Mouse (Mus musculus) hindbrain, embryonic 14.5 days (tissue): Measurements from ENCODE around the gene Syndig1l. TPM values are rescaled to one million over a fixed set of nuclear protein-coding genes. Genes with fewer than 3 reads are reported as not detected.

Experiments
- ATAC-seq: fragments of 200-750 bp; cut with Nextera tagmentation; 2 replicates; pipeline ENCODE4 v1.8.0; 2017; ENCODE audit warnings: moderate number of reproducible peaks, mild to moderate bottlenecking, moderate TSS enrichment, moderate library complexity; ENCODE audit not compliant: low FRiP score
- DNase-seq: peaks from one replicate; pipeline ENCODE4 v3.0.0-alpha.2; 2015; ENCODE audit warnings: low spot score
- H3K27ac ChIP-seq: fragments of 300-500 bp; sonication (generic); 2 replicates; pipeline ENCODE4 v1.5.1; 2014; ENCODE audit warnings: mild to moderate bottlenecking, moderate library complexity
- H3K27me3 ChIP-seq: fragments of 300-500 bp; sonication (generic); 2 replicates; pipeline ENCODE4 v1.6.1; 2014; ENCODE audit warnings: mild to moderate bottlenecking, low read length, mixed read lengths; ENCODE audit not compliant: control insufficient read depth, insufficient read depth
- H3K36me3 ChIP-seq: fragments of 300-500 bp; sonication (generic); replicated peaks from 2 replicates; pipeline ENCODE4 v1.6.1; 2014; ENCODE audit not compliant: control insufficient read depth, insufficient read depth
- H3K4me1 ChIP-seq: fragments of 300-500 bp; sonication (generic); replicated peaks from 2 replicates; pipeline ENCODE4 v1.6.1; 2014; ENCODE audit warnings: antibody characterized with exemption, low read length, mixed read lengths; ENCODE audit not compliant: control insufficient read depth, insufficient read depth
- H3K4me2 ChIP-seq: fragments of 300-500 bp; sonication (generic); replicated peaks from 2 replicates; pipeline ENCODE4 v1.6.1; 2014; ENCODE audit warnings: mild to moderate bottlenecking, moderate library complexity
- H3K4me3 ChIP-seq: fragments of 300-500 bp; sonication (generic); replicated peaks from 2 replicates; pipeline ENCODE4 v1.5.1; 2014; ENCODE audit warnings: mild to moderate bottlenecking, low read length
- H3K9ac ChIP-seq: fragments of 300-500 bp; sonication (generic); 2 replicates; pipeline ENCODE4 v1.6.1; 2014
- H3K9me3 ChIP-seq: fragments of 300-500 bp; sonication (generic); 2 replicates; pipeline ENCODE4 v1.6.1; 2016; ENCODE audit warnings: low read length; ENCODE audit not compliant: control insufficient read depth
- WGBS: fragments of 180-500 bp; shearing (Covaris S2); extraction: QIAGEN DNeasy Blood & Tissue Kit; methylation state at CpG from one replicate; pipeline ENCODE4 v1.1.7; 2014; 5-methylcytosine and 5-hydroxymethylcytosine counted together
- polyA plus RNA-seq: library from polyadenylated mRNA; unstranded; fragments of >200 nt; fragmentation: Nextera tagmentation; extraction: Ambion mirVana; gene quantifications from 2 replicates; pipeline ENCODE4 v1.2.1, GENCODE M21; 2014

The Syndig1l gene
- polyA plus RNA-seq, 1 experiment from 2014 or later, result 11.1 TPM

DNA sequence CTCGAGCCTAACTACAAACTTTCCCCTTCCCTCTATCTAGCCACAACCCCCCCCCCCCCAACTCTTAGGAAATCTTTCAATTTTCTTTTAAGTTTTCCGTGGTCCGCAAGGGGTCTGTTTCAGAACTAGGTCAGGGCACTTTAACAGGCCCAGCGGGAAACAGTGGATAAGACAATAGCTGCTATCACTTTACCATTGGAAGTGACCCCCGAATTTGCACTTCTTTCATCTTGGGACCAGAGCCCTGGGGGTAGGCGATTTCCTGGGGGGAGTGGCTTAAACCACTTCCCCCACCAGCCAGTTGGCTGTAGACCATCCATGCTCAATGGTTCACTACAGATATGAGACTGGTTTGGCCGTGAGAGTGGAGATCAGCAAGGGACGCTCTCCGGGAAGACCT is 58.0 kb downstream of the Syndig1l start, which contains the start of gene Vrtn:
Vrtn (plus strand) TSS at position 366 of the 400 bp plus-strand sequence.
- H3K4me3 ChIP-seq, result no peak within 1 kb of the TSS
- no peak within 1 kb of the TSS for H3K9ac ChIP-seq
- H3K4me1 ChIP-seq, result no peaks in the 10 kb centered on the region
- DNase-seq (no peak), ATAC-seq (no peak)
- H3K9me3 ChIP-seq, result no peaks in the 10 kb centered on the region
- H3K27ac ChIP-seq, result no peak within 1 kb of the TSS
- no peak within 1 kb of the TSS for H3K4me2 ChIP-seq
- no peaks in the 10 kb centered on the region for H3K36me3 ChIP-seq
- H3K27me3 ChIP-seq, result peaks cover 50% of the 10 kb centered on the region
- 6% methylated on average over 9 of the region's 9 CpGs for WGBS

DNA sequence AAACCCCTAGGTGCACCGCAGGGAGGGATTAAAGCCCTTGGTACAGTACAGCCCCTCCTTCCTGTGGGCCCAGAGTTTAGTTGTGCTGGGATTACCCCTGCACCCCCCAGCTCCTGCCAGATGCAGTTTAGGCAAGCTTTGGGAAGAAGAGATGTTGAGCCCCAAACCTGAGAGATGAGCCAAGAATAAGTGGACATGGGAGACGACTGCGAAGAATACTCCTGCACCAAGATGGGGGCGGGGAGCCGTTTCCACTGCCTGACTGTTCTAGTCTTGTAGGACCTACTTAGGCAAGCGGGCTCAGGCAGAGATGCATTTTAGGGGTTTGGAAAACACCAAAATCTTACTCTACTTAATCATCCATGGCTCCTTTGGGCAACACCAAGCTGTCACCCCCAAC is 58.4 kb downstream of the Syndig1l start:
- no peaks in the 10 kb centered on the region for H3K36me3 ChIP-seq
- ATAC-seq, result no peak
- no peak overlapping the region for H3K4me2 ChIP-seq
- no peak overlapping the region for H3K4me3 ChIP-seq
- no peak overlapping the region for H3K9ac ChIP-seq
- no peak for DNase-seq
- H3K9me3 ChIP-seq, result no peaks in the 10 kb centered on the region
- H3K27ac ChIP-seq, result no peak overlapping the region
- H3K4me1 ChIP-seq, result no peaks in the 10 kb centered on the region
- H3K27me3 ChIP-seq, result peaks cover 50% of the 10 kb centered on the region
- WGBS, result 13% methylated on average over 6 of the region's 6 CpGs

GRCm38 (mm10) chr12:84631867-84632266 is 66.8 kb downstream of the Syndig1l start:
- Histone ChIP-seq H3K27me3 (no peaks in the 10 kb centered on the region), H3K27ac (no peak overlapping the region), H3K9ac (no peak overlapping the region), H3K4me1 (no peaks in the 10 kb centered on the region), H3K4me3 (no peak overlapping the region), H3K4me2 (no peak overlapping the region), H3K36me3 (no peaks in the 10 kb centered on the region), H3K9me3 (no peaks in the 10 kb centered on the region)
- WGBS, result 78% methylated on average over 3 of the region's 3 CpGs
- DNase-seq (no peak), ATAC-seq (no peak)

Other genes starting within 250 kb of the Syndig1l start
- 37.9 and 38.3 TPM in 2 replicates for gene Aldh6a1, start 247.8 kb downstream of the Syndig1l start, polyA plus RNA-seq
- gene Lin52, start 247.4 kb downstream of the Syndig1l start, polyA plus RNA-seq, result 30.4 and 34.3 TPM in 2 replicates
- gene Vsx2, start 129.1 kb downstream of the Syndig1l start, polyA plus RNA-seq, result 4.8 and 5.0 TPM in 2 replicates
- gene Abcd4, start 81.4 kb downstream of the Syndig1l start, polyA plus RNA-seq, result 9.5 and 9.9 TPM in 2 replicates
- not detected in 2 replicates for gene Vrtn, start 57.8 kb downstream of the Syndig1l start, polyA plus RNA-seq
- 51.6 and 54.3 TPM in 2 replicates for gene Npc2, start 74.3 kb upstream of the Syndig1l start, polyA plus RNA-seq
- 127 and 132 TPM in 2 replicates for gene Isca2, start 74.4 kb upstream of the Syndig1l start, polyA plus RNA-seq
- 0.07 and 0.14 TPM in 2 replicates for gene Ltbp2, start 177.7 kb upstream of the Syndig1l start, polyA plus RNA-seq